Comparison of ENCODE assay signal across 16 mouse cellular contexts in genomic region chr4:150520069-150520468, GRCm38 (mm10).
"Had no signal": no experiment of that assay in that cellular context is flagged by ENCODE, and none has a peak within 500 bp of the region (broad histone marks: within the 10 kb centered on the region; RNA-seq: fewer than 3 reads in every experiment).

No protein-coding gene starts in this region.

- H3K27ac ChIP-seq: layer of hippocampus, adult 2 months; limb, embryonic 12.5 days; limb, embryonic 15.5 days had no signal

- H3K9ac ChIP-seq: limb, embryonic 12.5 days; limb, embryonic 15.5 days had no signal

- H3K4me1 ChIP-seq: limb, embryonic 15.5 days had no signal

- DNase-seq: kidney, adult 18-20 months; kidney, adult 9 months; kidney, postnatal 14 days; layer of hippocampus, adult 9-11 months; left cerebral cortex, postnatal 4 days; lung, adult 2 months; lung, postnatal 14 days; lung, postnatal 4 days; midbrain, embryonic 14.5 days; thymus, adult 2 months; thymus, postnatal 14 days had no signal

- H3K4me2 ChIP-seq: limb, embryonic 12.5 days; limb, embryonic 15.5 days; midbrain, embryonic 11.5 days had no signal

- H3K9me3 ChIP-seq: limb, embryonic 12.5 days; limb, embryonic 15.5 days had no signal

- H3K4me3 ChIP-seq: layer of hippocampus, adult 2 months; limb, embryonic 12.5 days; limb, embryonic 15.5 days had no signal

- H3K27me3 ChIP-seq: limb, embryonic 12.5 days; limb, embryonic 15.5 days had no signal

- ATAC-seq: intestine, embryonic 16.5 days had no signal
